Mouse (Mus musculus): ENCODE data around the gene Tagln.

GRCm38 (mm10) chr9:45985229-45985567 lies 49.3 kb upstream of the Tagln start:
- TF ChIP-seq CTCF (IDR thresholded peaks at IDR 0.05; ENCODE audit: control insufficient read depth, insufficient read depth, low read length), result no peak
- no peak for TF ChIP-seq POLR2A (IDR thresholded peaks at IDR 0.05; ENCODE audit: borderline replicate concordance, control insufficient read depth, low read depth, low read length)

Data from bone marrow, adult 2 months (tissue).